Comparison of ENCODE assay signal across 24 mouse cellular contexts in the genomic region with DNA sequence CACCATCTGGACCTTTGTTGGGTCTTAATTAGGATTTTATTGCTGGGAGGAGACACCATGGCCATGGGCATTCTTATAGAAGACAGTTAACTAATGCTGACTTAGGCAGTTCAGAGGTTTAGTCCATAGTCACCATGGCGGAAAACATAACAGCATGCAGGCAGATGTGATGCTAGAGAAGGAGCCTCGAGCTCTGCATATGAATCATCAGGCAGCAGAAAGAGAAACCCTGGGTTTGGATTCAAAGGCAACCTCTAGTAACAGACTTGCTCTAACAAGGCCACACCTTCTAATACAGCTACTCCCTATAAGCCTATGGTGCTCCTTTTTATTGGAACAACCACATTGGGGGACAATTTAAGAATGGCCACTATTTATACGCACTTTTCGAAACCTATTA.
DNase-seq lines count a peak whose midpoint lies in the region; ATAC-seq and TF ChIP-seq lines count a peak whose summit lies in the region.
"Had no signal": no experiment of that assay in that cellular context is flagged by ENCODE, and none has a peak within 500 bp of the region (broad histone marks: within the 10 kb centered on the region; RNA-seq: fewer than 3 reads in every experiment).

No protein-coding gene starts in this region.

- no peak for ATAC-seq in heart, embryonic 11.5 days (replicated peaks; ENCODE audit: insufficient number of reproducible peaks, low FRiP score, low TSS enrichment)
- ATAC-seq: forebrain, embryonic 13.5 days; forebrain, embryonic 15.5 days; forebrain, postnatal 0 days had no signal

- no peaks in the 10 kb centered on the region for H3K4me1 ChIP-seq in CH12.LX (ENCODE audit: control insufficient read depth in 1 of 2, insufficient read depth in 2 of 2)
- no peaks in the 10 kb centered on the region for H3K4me1 ChIP-seq in forebrain, embryonic 10.5 days
- 0 out of 2 replicates have a peak, but pooled peaks cover 3% of the 10 kb centered on the region for H3K4me1 ChIP-seq in heart, embryonic 11.5 days (ENCODE audit: control insufficient read depth, insufficient read depth, low read length)
- H3K4me1 ChIP-seq: embryonic facial prominence, embryonic 13.5 days; embryonic facial prominence, embryonic 15.5 days; forebrain, embryonic 13.5 days; forebrain, embryonic 15.5 days had no signal

- dilution Hi-C loops in CH12.LX (cut with MboI; ENCODE audit: extremely low pct_ligation_motif_present, extremely low pct_unique_long_range_greater_than_20kb, low sequenced_read_pairs): no loop called here

- no peak for TF ChIP-seq RAD21 in CH12.LX (IDR thresholded peaks at IDR 0.05; ENCODE audit: low read depth, low read length)

- DNase-seq in CD4-positive, CD25-positive, alpha-beta regulatory T cell, adult 2 months (ENCODE audit: low read depth, low spot score): peak; percentile 50
- DNase-seq in CH12.LX (ENCODE audit: extremely low read depth): peak; percentile 7
- peak; percentile 69 for DNase-seq in induced T-regulatory cell, adult 2 months (ENCODE audit: low read depth)
- DNase-seq in naive thymus-derived CD4-positive, alpha-beta T cell, adult 2 months (ENCODE audit: low read depth): peak; percentile 46
- no peak for DNase-seq in heart, postnatal 14 days
- no peak for DNase-seq in forebrain, embryonic 10.5 days (ENCODE audit: extremely low spot score, low spot score)
- no peak for DNase-seq in right cerebral cortex, postnatal 4 days
- DNase-seq: adrenal gland, adult 2 months; adrenal gland, postnatal 10 days; adrenal gland, postnatal 25 days; cerebellum, adult 11 months; cerebellum, adult 18-20 months; cerebellum, adult 8-10 months; cerebellum, adult 9-11 months; cerebellum, postnatal 14 days; cerebellum, postnatal 36 days; embryo, embryonic 11 days; forebrain, postnatal 0 days had no signal

- no peak for TF ChIP-seq POLR2A in CH12.LX (IDR thresholded peaks at IDR 0.05; ENCODE audit: low read depth, low read length)

- no peaks in the 10 kb centered on the region for H3K36me3 ChIP-seq in CH12.LX (replicated peaks in 1 of 2; ENCODE audit: control insufficient read depth in 1 of 2, insufficient read depth in 1 of 2, low read length in 1 of 2)
- no peaks in the 10 kb centered on the region for H3K36me3 ChIP-seq in forebrain, embryonic 10.5 days (replicated peaks)
- no peaks in the 10 kb centered on the region for H3K36me3 ChIP-seq in heart, embryonic 11.5 days (ENCODE audit: control insufficient read depth, insufficient read depth, low read length)
- H3K36me3 ChIP-seq: embryonic facial prominence, embryonic 13.5 days; embryonic facial prominence, embryonic 15.5 days; forebrain, embryonic 15.5 days had no signal

- no peak for TF ChIP-seq EP300 in CH12.LX (IDR thresholded peaks at IDR 0.05; ENCODE audit: low read length)

- intact Hi-C loops in heart, postnatal 14 days (cut with DNase I): loop anchor here (5.0 kb wide), 2 partner anchors 64 to 139 kb away; no protein-coding TSS in a partner anchor

- H3K27me3 ChIP-seq in CH12.LX (replicated peaks): no peaks in the 10 kb centered on the region
- H3K27me3 ChIP-seq in forebrain, embryonic 10.5 days (ENCODE audit: poor library complexity, severe bottlenecking): no peaks in the 10 kb centered on the region
- H3K27me3 ChIP-seq in heart, embryonic 11.5 days (ENCODE audit: control insufficient read depth, insufficient read depth, low read length): no peaks in the 10 kb centered on the region
- H3K27me3 ChIP-seq: embryonic facial prominence, embryonic 13.5 days; embryonic facial prominence, embryonic 15.5 days; forebrain, embryonic 13.5 days; forebrain, embryonic 15.5 days had no signal

- H3K4me3 ChIP-seq in CH12.LX (replicated peaks in 1 of 3; ENCODE audit: low read depth in 2 of 3, low read length in 2 of 3, poor library complexity in 1 of 3): no peak overlapping the region
- no peak overlapping the region for H3K4me3 ChIP-seq in forebrain, embryonic 10.5 days
- no peak overlapping the region for H3K4me3 ChIP-seq in heart, embryonic 11.5 days (ENCODE audit: low read depth, low read length)
- H3K4me3 ChIP-seq: embryonic facial prominence, embryonic 13.5 days; embryonic facial prominence, embryonic 15.5 days; erythroblast, embryonic 14.5 days; forebrain, embryonic 13.5 days; forebrain, embryonic 15.5 days had no signal

- no peak overlapping the region for H3K9ac ChIP-seq in CH12.LX (ENCODE audit: insufficient read depth, low read depth)
- no peak overlapping the region for H3K9ac ChIP-seq in heart, embryonic 11.5 days (ENCODE audit: low read depth, low read length)
- H3K9ac ChIP-seq: embryonic facial prominence, embryonic 13.5 days; embryonic facial prominence, embryonic 15.5 days; forebrain, embryonic 13.5 days; forebrain, embryonic 15.5 days; forebrain, postnatal 0 days had no signal

- no peak for TF ChIP-seq CTCF in CH12.LX (conservative IDR thresholded peaks at IDR 0.05 in 1 of 2, IDR thresholded peaks at IDR 0.05 in 1 of 2; ENCODE audit: low read depth in 2 of 2, low read length in 2 of 2)

- WGBS in forebrain, embryonic 10.5 days: 89% methylated on average over 4 of the region's 4 CpGs
- 82% methylated on average over 4 of the region's 4 CpGs for WGBS in heart, embryonic 11.5 days (ENCODE audit: insufficient replicate concordance)

- H3K79me2 ChIP-seq in CH12.LX (replicated peaks; ENCODE audit: control insufficient read depth, extremely low read depth, insufficient read depth, poor library complexity, severe bottlenecking): no peaks in the 10 kb centered on the region

- H3K27ac ChIP-seq in CH12.LX (ENCODE audit: insufficient read depth, low read depth): no peak overlapping the region
- no peak overlapping the region for H3K27ac ChIP-seq in forebrain, embryonic 10.5 days
- no peak overlapping the region for H3K27ac ChIP-seq in heart, embryonic 11.5 days (ENCODE audit: low read depth, low read length)
- H3K27ac ChIP-seq: embryonic facial prominence, embryonic 13.5 days; embryonic facial prominence, embryonic 15.5 days; forebrain, embryonic 13.5 days; forebrain, embryonic 15.5 days had no signal

- H3K4me2 ChIP-seq in CH12.LX (ENCODE audit: insufficient read depth, low read depth, poor library complexity, severe bottlenecking): no peak overlapping the region
- no peak overlapping the region for H3K4me2 ChIP-seq in heart, embryonic 11.5 days
- H3K4me2 ChIP-seq: embryonic facial prominence, embryonic 13.5 days; embryonic facial prominence, embryonic 15.5 days; forebrain, embryonic 13.5 days; forebrain, embryonic 15.5 days had no signal

- H3K9me3 ChIP-seq in CH12.LX (replicated peaks; ENCODE audit: low read length): no peaks in the 10 kb centered on the region
- H3K9me3 ChIP-seq in forebrain, embryonic 10.5 days: no peaks in the 10 kb centered on the region
- no peaks in the 10 kb centered on the region for H3K9me3 ChIP-seq in heart, embryonic 11.5 days (replicated peaks; ENCODE audit: control insufficient read depth, low read length)
- H3K9me3 ChIP-seq: embryonic facial prominence, embryonic 13.5 days; embryonic facial prominence, embryonic 15.5 days; forebrain, embryonic 13.5 days; forebrain, embryonic 15.5 days had no signal

- in situ Hi-C loops in CH12.LX (cut with MboI; ENCODE audit: low pct_ligation_motif_present, low pct_unique_long_range_greater_than_20kb, low sequenced_read_pairs): no loop called here

TF ChIP-seq in CH12.LX, 34 proteins besides CTCF, POLR2A, EP300 and RAD21:
- TF ChIP-seq SIN3A (IDR thresholded peaks at IDR 0.05; ENCODE audit: low read length): no peak
- no peak for TF ChIP-seq MAZ (IDR thresholded peaks at IDR 0.05; ENCODE audit: low read depth, low read length)
- TF ChIP-seq ZMIZ1 (IDR thresholded peaks at IDR 0.05; ENCODE audit: low read depth, low read length): no peak
- no peak for TF ChIP-seq ELF1 (IDR thresholded peaks at IDR 0.05; ENCODE audit: low read depth, low read length)
- TF ChIP-seq ZNF384 (IDR thresholded peaks at IDR 0.05; ENCODE audit: low read depth, low read length): no peak
- no peak for TF ChIP-seq NELFE (IDR thresholded peaks at IDR 0.05; ENCODE audit: low read depth, low read length)
- TF ChIP-seq GABPA (IDR thresholded peaks at IDR 0.05; ENCODE audit: insufficient replicate concordance, low read depth, low read length): no peak
- TF ChIP-seq ZC3H11A (IDR thresholded peaks at IDR 0.05; ENCODE audit: low read depth, low read length): no peak
- TF ChIP-seq JUN (IDR thresholded peaks at IDR 0.05; ENCODE audit: insufficient read depth, low read depth, low read length): no peak
- no peak for TF ChIP-seq IRF4 (IDR thresholded peaks at IDR 0.05; ENCODE audit: low read depth, low read length)
- no peak for TF ChIP-seq MAX (IDR thresholded peaks at IDR 0.05; ENCODE audit: low read length)
- no peak for TF ChIP-seq USF2 (conservative IDR thresholded peaks at IDR 0.05; ENCODE audit: low read depth, low read length)
- no peak for TF ChIP-seq HCFC1 (IDR thresholded peaks at IDR 0.05; ENCODE audit: low read depth, low read length)
- TF ChIP-seq MEF2A (IDR thresholded peaks at IDR 0.05; ENCODE audit: borderline replicate concordance, low read depth, low read length): no peak
- TF ChIP-seq BHLHE40 (IDR thresholded peaks at IDR 0.05; ENCODE audit: low read depth, low read length): no peak
- TF ChIP-seq TBP (conservative IDR thresholded peaks at IDR 0.05; ENCODE audit: low read depth, low read length): no peak
- no peak for TF ChIP-seq PAX5 (IDR thresholded peaks at IDR 0.05; ENCODE audit: low read length)
- TF ChIP-seq ETS1 (conservative IDR thresholded peaks at IDR 0.05; ENCODE audit: low read depth, low read length): no peak
- TF ChIP-seq USF1 (IDR thresholded peaks at IDR 0.05; ENCODE audit: low read depth, low read length): no peak

Comparison
In these comparisons a context has a peak if more than half of its experiments do, and no peak if none do; other contexts are left out.
1. DNase-seq: peak in CD4-positive, CD25-positive, alpha-beta regulatory T cell, adult 2 months (single experiment), CH12.LX (single experiment), induced T-regulatory cell, adult 2 months (single experiment) and naive thymus-derived CD4-positive, alpha-beta T cell, adult 2 months (single experiment); none in heart, postnatal 14 days (0 of 2), forebrain, embryonic 10.5 days (single experiment) and right cerebral cortex, postnatal 4 days (single experiment).